Mouse (Mus musculus) thymus, postnatal 0 days (tissue): ENCODE measurements around the gene Apoc2. TPM values are rescaled to one million over a fixed set of nuclear protein-coding genes. Genes with fewer than 3 reads are reported as not detected.
A peak's percentile ranks its signal among the peaks of the same experiment; 100 is the strongest.
"Not testable (repeated sequence)": the region's sequence is repeated elsewhere in the genome, so short reads cannot be mapped to it uniquely, and the experiment has no call there.

Experiments
- DNase-seq: peaks from one replicate; pipeline ENCODE4 v3.0.0-alpha.2; 2015; ENCODE audit warnings: low spot score
- polyA plus RNA-seq: library from polyadenylated mRNA; unstranded; fragments of >200 nt; fragmentation: Nextera tagmentation; extraction: Ambion mirVana; gene quantifications from 2 replicates; pipeline ENCODE4 v1.2.1, GENCODE M21; 2015

Gene Apoc2
- polyA plus RNA-seq, 1 experiment from 2014 or later = 3.4 TPM

GRCm38 (mm10) chr7:19699827-19700148 is 22.0 kb upstream of the Apoc2 start:
- no peak for DNase-seq

GRCm38 (mm10) chr7:19698907-19699826 is 21.4 kb upstream of the Apoc2 start, which contains the start of gene Apoe:
TSS of gene Apoe (minus strand) at chr7:19699188.
- DNase-seq = peak; percentile 69

- DNase-seq = no peak
Observed at GRCm38 (mm10) chr7:19697949-19698906, 20.5 kb upstream of the Apoc2 start.

GRCm38 (mm10) chr7:19696336-19696873 is 18.7 kb upstream of the Apoc2 start:
- DNase-seq = no peak

GRCm38 (mm10) chr7:19695881-19696280 is 18.1 kb upstream of the Apoc2 start:
- DNase-seq = no peak

- DNase-seq = no peak
Observed at GRCm38 (mm10) chr7:19695213-19695594, 17.5 kb upstream of the Apoc2 start.

GRCm38 (mm10) chr7:19694336-19695212 is 16.8 kb upstream of the Apoc2 start:
- DNase-seq = no peak

- no peak for DNase-seq
Observed at GRCm38 (mm10) chr7:19693421-19693820, 15.7 kb upstream of the Apoc2 start.

- no peak for DNase-seq
Observed at GRCm38 (mm10) chr7:19691873-19692865, 14.4 kb upstream of the Apoc2 start, which contains the start of gene Apoc1. TSS of gene Apoc1 (minus strand) at chr7:19692660.

- DNase-seq = no peak
Observed at GRCm38 (mm10) chr7:19691434-19691833, 13.7 kb upstream of the Apoc2 start.

- DNase-seq = no peak
Observed at GRCm38 (mm10) chr7:19690845-19691244, 13.1 kb upstream of the Apoc2 start.

GRCm38 (mm10) chr7:19688611-19689010 is 10.9 kb upstream of the Apoc2 start:
- DNase-seq = no peak

- DNase-seq = no peak
Observed at GRCm38 (mm10) chr7:19688101-19688500, 10.4 kb upstream of the Apoc2 start.

- not testable (repeated sequence) for DNase-seq
Observed at GRCm38 (mm10) chr7:19686927-19687583, 9.3 kb upstream of the Apoc2 start.

- DNase-seq = no peak
Observed at GRCm38 (mm10) chr7:19686521-19686920, 8.8 kb upstream of the Apoc2 start.

GRCm38 (mm10) chr7:19685374-19685773 is 7.6 kb upstream of the Apoc2 start:
- no peak for DNase-seq

GRCm38 (mm10) chr7:19683771-19684201 is 6.0 kb upstream of the Apoc2 start:
- DNase-seq = no peak

GRCm38 (mm10) chr7:19682979-19683378 is 5.2 kb upstream of the Apoc2 start:
- DNase-seq = no peak

GRCm38 (mm10) chr7:19681202-19681694 is 3.5 kb upstream of the Apoc2 start, which contains the start of the genes Gm44805 and Apoc4:
TSS of gene Gm44805 (minus strand) at chr7:19681423.
TSS of gene Apoc4 (minus strand) at chr7:19681479.
- no peak for DNase-seq
